Mouse (Mus musculus) ES-E14 (cell line): ENCODE data around the gene Cry2.

ENCODE experiments used
- CHD2 ChIP-seq: IDR thresholded peaks from 2 replicates; pipeline ENCODE4 v1.6.1; 2014; ENCODE audit warnings: mild to moderate bottlenecking, low read depth, low read length, inconsistent platforms
- HCFC1 ChIP-seq: IDR thresholded peaks from 2 replicates; pipeline ENCODE4 v1.6.1; 2012; ENCODE audit warnings: low read length, inconsistent platforms, borderline replicate concordance; ENCODE audit not compliant: insufficient read depth
- MAFK ChIP-seq: IDR thresholded peaks from 2 replicates; pipeline ENCODE4 v1.6.1; 2014; ENCODE audit warnings: mild to moderate bottlenecking, low read depth, low read length, inconsistent platforms; ENCODE audit not compliant: insufficient read depth
- ZNF384 ChIP-seq: IDR thresholded peaks from 2 replicates; pipeline ENCODE4 v1.6.1; 2012; ENCODE audit warnings: low read depth, low read length, inconsistent platforms

GRCm38 (mm10) chr2:92381901-92382588 lies 51.8 kb downstream of the Cry2 start, which contains the start of gene 1700029I15Rik:
- TF ChIP-seq CHD2 (no peak), ZNF384 (no peak), MAFK (no peak), HCFC1 (no peak)
